Mouse (Mus musculus): ENCODE results near the gene Slc9a9. TPM values are rescaled to one million over a fixed set of nuclear protein-coding genes. Genes with fewer than 3 reads are reported as not detected.

The Slc9a9 gene
- polyA plus RNA-seq, 2 experiments: 1.1 to 1.3 TPM

DNA sequence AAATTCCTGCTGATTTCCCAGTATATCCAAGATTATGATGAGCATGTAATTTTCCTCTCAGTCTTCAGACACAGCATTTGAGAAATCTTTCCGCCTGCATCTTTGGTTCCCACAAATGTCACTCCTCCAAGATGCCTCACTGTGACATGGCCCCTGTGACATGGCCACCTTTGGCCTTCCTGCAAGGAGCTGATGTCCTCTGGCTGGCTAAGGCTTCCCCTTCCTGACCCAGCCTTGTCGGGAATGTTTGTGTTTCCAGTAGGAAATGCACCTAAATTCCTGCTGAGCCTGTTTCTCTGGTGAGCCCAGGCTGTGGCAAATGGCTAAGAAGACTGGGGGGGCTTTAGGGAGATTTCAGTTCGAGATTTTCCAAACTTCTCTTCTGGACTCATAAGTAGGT is 480.4 kb downstream of the Slc9a9 start:
- Histone ChIP-seq H3K4me2 (ENCODE audit: low read depth) (no peak overlapping the region), H3K27me3 (ENCODE audit: control insufficient read depth, insufficient read depth, low read length) (no peaks in the 10 kb centered on the region), H3K36me3 (replicated peaks; ENCODE audit: control insufficient read depth, insufficient read depth, low read depth) (no peaks in the 10 kb centered on the region), H3K9ac (replicated peaks) (no peak overlapping the region), H3K4me1 (replicated peaks; ENCODE audit: control insufficient read depth in 2 of 2, insufficient read depth in 2 of 2, low read length in 1 of 2) (no peaks in the 10 kb centered on the region), H3K4me3 (ENCODE audit: insufficient read depth in 1 of 2, low read depth in 2 of 2, low read length in 2 of 2) (no peak overlapping the region), H3K9me3 (ENCODE audit: control insufficient read depth, low read length) (no peaks in the 10 kb centered on the region), H3K27ac (no peak overlapping the region)
- DNase-seq (ENCODE audit: low read depth in 3 of 3, low spot score in 3 of 3): no peak
- no peak for TF ChIP-seq CTCF (IDR thresholded peaks at IDR 0.05; ENCODE audit: low read depth)
- TF ChIP-seq EP300 (IDR thresholded peaks at IDR 0.05; ENCODE audit: low read depth): no peak
- 29% methylated on average over 3 of the region's 3 CpGs for WGBS (ENCODE audit: insufficient replicate concordance)
- ATAC-seq (ENCODE audit: insufficient read depth): no peak

DNA sequence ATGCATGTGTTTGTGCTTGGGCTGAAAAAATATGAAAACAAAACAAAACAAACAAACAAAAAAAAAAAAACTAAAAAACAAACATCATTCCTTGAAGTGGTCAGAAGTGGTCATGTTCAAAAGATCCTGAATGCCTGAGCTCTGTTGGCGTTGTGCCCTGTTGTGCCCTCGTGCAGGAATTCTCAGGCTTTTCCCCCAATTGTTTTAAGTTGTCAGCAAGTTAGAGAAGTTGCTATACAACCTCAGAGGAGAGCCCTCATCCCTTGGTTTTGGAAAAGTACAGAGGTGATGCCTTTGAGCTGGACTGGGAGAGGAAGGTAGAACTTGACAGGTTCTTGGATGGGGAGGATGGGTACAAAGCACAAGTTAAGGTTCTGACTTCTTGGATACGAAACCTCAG is 480.9 kb downstream of the Slc9a9 start:
- no peak overlapping the region for H3K4me2 ChIP-seq (ENCODE audit: low read depth)
- no peaks in the 10 kb centered on the region for H3K36me3 ChIP-seq (replicated peaks; ENCODE audit: control insufficient read depth, insufficient read depth, low read depth)
- no peak for ATAC-seq (ENCODE audit: insufficient read depth)
- TF ChIP-seq EP300 (IDR thresholded peaks at IDR 0.05; ENCODE audit: low read depth): no peak
- no peak for TF ChIP-seq CTCF (IDR thresholded peaks at IDR 0.05; ENCODE audit: low read depth)
- H3K9ac ChIP-seq (replicated peaks): no peak overlapping the region
- DNase-seq (ENCODE audit: low read depth in 3 of 3, low spot score in 3 of 3): no peak
- H3K27me3 ChIP-seq (ENCODE audit: control insufficient read depth, insufficient read depth, low read length): no peaks in the 10 kb centered on the region
- whole genome bisulfite sequencing (ENCODE audit: insufficient replicate concordance): 48% methylated on average over 3 of the region's 3 CpGs
- H3K9me3 ChIP-seq (ENCODE audit: control insufficient read depth, low read length): no peaks in the 10 kb centered on the region
- no peak overlapping the region for H3K27ac ChIP-seq
- H3K4me1 ChIP-seq (replicated peaks; ENCODE audit: control insufficient read depth in 2 of 2, insufficient read depth in 2 of 2, low read length in 1 of 2): no peaks in the 10 kb centered on the region
- no peak overlapping the region for H3K4me3 ChIP-seq (ENCODE audit: insufficient read depth in 1 of 2, low read depth in 2 of 2, low read length in 2 of 2)

DNA sequence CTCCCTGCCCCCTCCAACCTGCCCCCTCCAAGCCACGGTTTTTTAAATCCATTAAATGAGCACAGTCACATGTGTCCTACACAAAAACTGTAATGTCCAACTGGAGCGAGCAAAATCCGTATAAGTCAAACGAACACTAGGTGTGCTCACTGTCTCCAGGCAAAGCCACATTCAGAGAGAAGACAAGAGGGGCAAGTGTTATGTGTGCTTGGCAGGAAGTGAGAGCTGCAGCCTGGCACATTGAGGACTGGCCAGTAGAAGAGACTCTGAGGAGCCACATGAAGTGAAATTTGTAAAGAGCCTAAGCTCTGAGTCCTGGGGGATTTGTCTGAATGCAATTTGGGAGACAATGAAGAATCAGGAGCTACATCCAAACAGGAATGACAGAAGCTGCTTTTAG is 481.3 kb downstream of the Slc9a9 start:
- Histone ChIP-seq H3K27ac (no peak overlapping the region), H3K4me2 (ENCODE audit: low read depth) (no peak overlapping the region), H3K9ac (replicated peaks) (no peak overlapping the region), H3K4me3 (ENCODE audit: insufficient read depth in 1 of 2, low read depth in 2 of 2, low read length in 2 of 2) (no peak overlapping the region), H3K9me3 (ENCODE audit: control insufficient read depth, low read length) (no peaks in the 10 kb centered on the region), H3K36me3 (replicated peaks; ENCODE audit: control insufficient read depth, insufficient read depth, low read depth) (no peaks in the 10 kb centered on the region), H3K4me1 (replicated peaks; ENCODE audit: control insufficient read depth in 2 of 2, insufficient read depth in 2 of 2, low read length in 1 of 2) (no peaks in the 10 kb centered on the region), H3K27me3 (ENCODE audit: control insufficient read depth, insufficient read depth, low read length) (no peaks in the 10 kb centered on the region)
- DNase-seq (ENCODE audit: low read depth in 3 of 3, low spot score in 3 of 3): no peak
- ATAC-seq (ENCODE audit: insufficient read depth): no peak
- 52% methylated on average over 4 of the region's 4 CpGs for WGBS (ENCODE audit: insufficient replicate concordance)
- TF ChIP-seq EP300 (IDR thresholded peaks at IDR 0.05; ENCODE audit: low read depth): no peak
- no peak for TF ChIP-seq CTCF (IDR thresholded peaks at IDR 0.05; ENCODE audit: low read depth)

DNA sequence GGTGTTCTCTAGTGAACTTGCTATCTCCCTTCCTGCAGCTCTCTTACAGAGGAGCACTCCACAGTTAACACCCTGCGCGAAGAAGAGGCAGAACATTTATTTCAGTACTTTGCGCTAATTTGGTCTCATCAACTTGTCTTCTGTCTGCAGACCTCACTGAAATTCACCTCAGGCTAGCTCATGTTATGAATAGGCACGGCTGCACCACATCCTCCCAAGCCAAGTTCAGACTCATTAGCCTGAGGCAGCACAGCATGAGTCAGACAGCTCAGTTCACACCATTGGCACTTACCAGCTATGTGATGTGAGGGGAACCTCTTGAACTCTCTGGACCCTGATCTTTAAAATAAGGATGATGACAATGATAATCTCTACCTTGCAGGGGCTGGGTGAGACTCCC is 482.0 kb downstream of the Slc9a9 start:
- ATAC-seq (ENCODE audit: insufficient read depth) (no peak), DNase-seq (ENCODE audit: low read depth in 3 of 3, low spot score in 3 of 3) (no peak)
- Histone ChIP-seq H3K36me3 (replicated peaks; ENCODE audit: control insufficient read depth, insufficient read depth, low read depth) (no peaks in the 10 kb centered on the region), H3K9ac (replicated peaks) (no peak overlapping the region), H3K9me3 (ENCODE audit: control insufficient read depth, low read length) (no peaks in the 10 kb centered on the region), H3K27me3 (ENCODE audit: control insufficient read depth, insufficient read depth, low read length) (no peaks in the 10 kb centered on the region), H3K27ac (no peak overlapping the region), H3K4me2 (ENCODE audit: low read depth) (no peak overlapping the region), H3K4me3 (ENCODE audit: insufficient read depth in 1 of 2, low read depth in 2 of 2, low read length in 2 of 2) (no peak overlapping the region), H3K4me1 (replicated peaks; ENCODE audit: control insufficient read depth in 2 of 2, insufficient read depth in 2 of 2, low read length in 1 of 2) (no peaks in the 10 kb centered on the region)
- 47% methylated on average over 4 of the region's 4 CpGs for WGBS (ENCODE audit: insufficient replicate concordance)
- TF ChIP-seq EP300 (IDR thresholded peaks at IDR 0.05; ENCODE audit: low read depth) (no peak), CTCF (IDR thresholded peaks at IDR 0.05; ENCODE audit: low read depth) (no peak)

DNA sequence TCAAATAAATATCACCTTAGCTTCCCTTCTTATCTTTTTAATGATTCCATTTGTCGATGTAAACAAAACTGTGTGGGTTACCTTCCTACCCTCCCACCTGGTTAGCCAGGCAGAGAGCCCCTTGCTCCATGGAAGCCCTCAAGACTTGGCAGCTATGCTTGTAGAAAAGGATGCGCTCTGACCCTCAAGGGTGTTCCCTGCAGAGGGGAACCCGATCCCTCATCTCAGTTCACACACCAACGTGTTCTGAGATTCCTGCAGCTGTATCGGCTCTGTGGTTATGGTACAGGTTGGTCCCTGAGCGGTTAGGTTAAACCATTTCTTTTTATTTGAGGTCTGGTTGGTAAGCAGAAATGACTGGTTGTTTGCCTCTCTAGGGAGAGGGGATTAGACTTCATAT is 484.3 kb downstream of the Slc9a9 start:
- Histone ChIP-seq H3K4me2 (ENCODE audit: low read depth) (no peak overlapping the region), H3K9me3 (ENCODE audit: control insufficient read depth, low read length) (no peaks in the 10 kb centered on the region), H3K27ac (no peak overlapping the region), H3K36me3 (replicated peaks; ENCODE audit: control insufficient read depth, insufficient read depth, low read depth) (no peaks in the 10 kb centered on the region), H3K4me1 (replicated peaks; ENCODE audit: control insufficient read depth in 2 of 2, insufficient read depth in 2 of 2, low read length in 1 of 2) (no peaks in the 10 kb centered on the region; a peak in 1 of 4 replicates), H3K4me3 (ENCODE audit: insufficient read depth in 1 of 2, low read depth in 2 of 2, low read length in 2 of 2) (no peak overlapping the region), H3K27me3 (ENCODE audit: control insufficient read depth, insufficient read depth, low read length) (no peaks in the 10 kb centered on the region), H3K9ac (replicated peaks) (no peak overlapping the region)
- WGBS (ENCODE audit: insufficient replicate concordance): 60% methylated on average over 6 of the region's 6 CpGs
- DNase-seq (ENCODE audit: low read depth in 3 of 3, low spot score in 3 of 3) (no peak), ATAC-seq (ENCODE audit: insufficient read depth) (no peak)
- TF ChIP-seq EP300 (IDR thresholded peaks at IDR 0.05; ENCODE audit: low read depth) (no peak), CTCF (IDR thresholded peaks at IDR 0.05; ENCODE audit: low read depth) (no peak)
